Mouse (Mus musculus) CD4-positive, CD25-positive, alpha-beta regulatory T cell, adult 2 months (primary cell): Measurements from ENCODE around the gene Trip11.

Source experiments
- DNase-seq: peaks from one replicate; pipeline ENCODE4 v3.0.0-alpha.2; 2012; ENCODE audit warnings: low read depth, low spot score

Trip11 gene

DNA sequence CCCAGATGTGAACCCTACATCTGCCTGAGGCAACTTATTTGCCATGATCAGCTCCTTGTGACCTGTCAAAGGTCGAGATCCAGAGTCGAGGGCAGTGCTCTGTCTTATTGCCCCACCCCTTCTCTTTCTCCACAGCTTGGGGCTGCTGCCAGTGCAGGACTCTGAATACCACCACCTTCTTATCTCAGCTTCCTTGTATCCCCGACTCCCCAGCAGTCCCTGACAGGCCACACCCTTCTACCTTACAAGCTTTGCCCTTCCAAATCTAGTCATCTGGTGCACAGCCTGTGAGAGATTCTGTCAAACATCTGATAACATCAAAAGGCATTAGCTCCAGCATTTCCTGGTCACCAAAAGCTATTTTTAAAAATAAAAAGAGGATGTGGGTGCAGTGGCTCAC, 91.5 kb downstream of the Trip11 start:
- DNase-seq: no peak

DNA sequence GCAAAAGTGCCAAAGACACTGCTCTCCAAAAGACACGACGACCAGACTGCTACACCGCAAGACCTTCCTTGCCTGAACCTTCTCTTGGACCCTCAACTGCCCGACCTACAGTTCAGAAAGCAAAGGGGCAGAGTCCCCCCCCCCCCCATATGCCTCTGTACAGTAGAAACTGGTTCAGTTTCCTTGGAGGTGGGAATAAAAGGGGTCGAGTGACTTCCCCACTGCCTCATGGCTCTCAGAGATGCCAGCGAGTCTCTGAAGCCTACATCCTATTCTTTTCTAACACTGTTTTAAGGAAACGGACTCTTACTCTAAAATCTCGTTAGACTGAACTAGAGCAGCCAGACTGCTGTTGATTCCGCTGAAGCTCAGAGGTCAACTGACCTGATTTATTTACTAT, 93.5 kb downstream of the Trip11 start:
- no peak for DNase-seq

DNA sequence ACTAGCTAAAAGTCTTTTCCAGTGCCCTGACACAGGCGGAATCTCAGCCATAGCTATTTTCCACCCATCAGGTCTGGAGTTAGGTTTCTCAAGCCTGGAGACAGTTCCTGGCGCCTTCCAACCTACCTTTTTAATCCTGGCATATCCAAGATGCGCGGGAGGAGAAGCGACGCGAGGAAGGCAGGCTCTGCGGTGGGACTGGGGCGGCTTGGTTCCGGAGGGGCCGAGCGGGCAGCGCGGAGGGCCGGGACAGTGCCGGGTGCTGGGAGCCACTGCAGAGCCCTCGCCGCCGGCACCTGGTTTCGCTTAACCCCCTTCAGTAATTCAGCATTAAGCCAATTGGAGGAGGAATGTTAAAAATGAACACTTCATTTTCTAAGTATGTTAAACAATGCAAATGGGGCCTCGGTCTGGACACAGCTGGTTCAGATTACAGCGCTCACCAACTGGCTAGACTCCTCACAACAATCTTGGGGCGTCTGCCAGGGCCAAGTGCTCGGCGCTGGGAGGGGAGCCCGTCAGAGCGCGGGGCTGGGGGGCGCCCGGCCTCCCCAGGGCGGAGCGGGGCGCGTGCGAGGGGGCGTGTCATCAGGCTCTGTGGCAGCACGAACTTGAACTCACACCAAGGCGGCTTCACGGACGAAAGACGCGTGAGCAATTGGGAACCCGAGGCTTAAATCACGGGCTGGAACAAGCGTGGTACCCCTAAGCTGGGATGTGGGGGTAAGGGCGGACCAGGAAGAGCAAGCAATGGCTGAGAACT, 94.3 kb downstream of the Trip11 start, which contains the start of gene Fbln5:
Fbln5 (minus strand) TSS at position 448 of the 763 bp plus-strand sequence.
- peak; percentile 20 for DNase-seq

DNA sequence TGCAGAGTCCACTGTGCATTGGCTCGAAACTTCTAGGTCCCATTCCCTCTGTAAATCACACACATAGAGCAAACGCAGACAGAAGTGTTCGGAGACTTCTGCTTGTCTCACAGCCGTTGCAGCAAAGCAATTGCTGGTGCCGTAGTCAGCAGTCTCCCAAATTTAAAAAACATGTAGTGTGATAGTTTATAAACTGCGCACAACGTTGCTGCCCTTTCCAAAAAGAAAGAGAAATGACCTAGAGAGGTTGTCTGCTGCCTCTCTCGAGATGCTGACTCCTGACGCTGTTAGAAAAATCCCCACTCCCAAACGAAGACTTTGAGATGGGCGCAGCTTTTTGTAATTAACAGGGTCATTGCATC, 94.8 kb downstream of the Trip11 start:
- no peak for DNase-seq

DNA sequence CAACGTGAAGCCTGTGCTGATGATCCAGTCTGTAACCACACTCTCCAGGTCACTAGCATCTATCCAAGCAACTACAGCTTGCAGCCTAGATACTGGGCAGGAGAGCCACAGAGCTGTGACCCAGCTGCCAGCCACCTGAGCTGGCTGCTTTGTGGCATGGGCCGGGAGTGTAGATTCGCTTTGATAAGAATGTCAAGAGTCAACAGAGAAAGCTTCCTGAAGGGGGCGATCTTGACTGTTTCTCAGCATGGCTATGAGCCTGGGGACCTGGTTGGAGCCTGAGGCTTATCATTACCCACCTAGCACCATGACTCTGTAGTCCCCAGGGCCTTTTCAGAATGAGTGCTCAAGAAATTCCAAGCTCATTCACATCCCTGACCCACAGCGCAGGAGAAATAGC, 96.3 kb downstream of the Trip11 start:
- peak; percentile 53 for DNase-seq

DNA sequence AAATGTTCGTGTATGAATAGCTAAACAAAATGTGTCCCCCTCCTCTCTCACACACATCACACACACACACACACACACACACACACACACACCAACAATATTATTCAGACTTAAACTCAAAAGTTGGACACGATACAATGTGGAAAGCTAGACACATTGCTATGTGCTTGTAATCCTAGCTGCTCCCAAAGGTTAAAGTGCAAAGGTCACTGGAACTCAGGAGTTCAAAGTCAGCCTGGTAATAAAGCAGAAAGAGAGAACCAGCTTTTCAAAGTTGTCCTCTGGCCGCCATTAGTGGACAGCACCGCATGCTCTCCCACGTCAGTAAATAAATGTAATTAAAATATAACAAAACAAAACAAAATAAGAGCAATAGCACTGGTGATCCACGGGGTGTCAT, 97.3 kb downstream of the Trip11 start:
- DNase-seq: no peak

DNA sequence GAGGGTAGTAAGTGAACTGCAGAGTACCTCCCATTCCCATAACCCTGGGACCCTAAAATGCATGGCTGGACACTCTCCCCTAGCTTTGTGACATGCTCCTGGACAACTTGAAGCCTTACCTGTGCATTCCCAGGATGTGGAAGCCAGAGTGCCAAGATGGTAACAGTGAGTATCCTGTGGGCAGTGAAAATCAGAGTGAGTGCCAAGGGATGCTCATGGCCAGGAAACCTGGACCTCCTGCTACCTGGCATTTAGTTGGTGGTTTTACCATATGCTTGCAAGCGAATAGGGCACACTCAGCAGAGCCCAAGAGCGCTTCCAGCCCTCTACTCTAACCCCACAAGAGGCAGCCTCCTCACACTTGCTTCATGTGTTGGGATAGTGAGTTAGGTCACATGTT, 98.6 kb downstream of the Trip11 start:
- no peak for DNase-seq

DNA sequence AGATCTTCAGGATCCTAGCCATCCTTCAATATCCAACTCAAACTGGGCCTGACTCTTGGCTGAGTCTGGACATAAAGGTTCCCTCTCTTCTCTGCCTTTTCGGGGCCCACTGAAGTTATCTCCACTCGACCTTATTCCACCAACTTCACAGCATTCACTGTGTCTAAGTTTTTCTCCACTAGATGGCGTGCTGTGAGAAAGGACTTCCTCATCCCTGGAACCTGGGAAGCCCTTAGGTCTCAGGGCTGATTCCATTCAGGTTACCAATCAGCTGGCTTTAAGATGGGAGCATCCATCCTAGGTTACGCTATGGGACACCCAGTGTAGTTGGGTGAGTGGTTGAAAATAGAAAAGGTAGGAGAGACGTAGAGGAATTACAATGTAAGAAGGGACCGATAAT, 101.9 kb downstream of the Trip11 start:
- DNase-seq: peak; percentile 50

DNA sequence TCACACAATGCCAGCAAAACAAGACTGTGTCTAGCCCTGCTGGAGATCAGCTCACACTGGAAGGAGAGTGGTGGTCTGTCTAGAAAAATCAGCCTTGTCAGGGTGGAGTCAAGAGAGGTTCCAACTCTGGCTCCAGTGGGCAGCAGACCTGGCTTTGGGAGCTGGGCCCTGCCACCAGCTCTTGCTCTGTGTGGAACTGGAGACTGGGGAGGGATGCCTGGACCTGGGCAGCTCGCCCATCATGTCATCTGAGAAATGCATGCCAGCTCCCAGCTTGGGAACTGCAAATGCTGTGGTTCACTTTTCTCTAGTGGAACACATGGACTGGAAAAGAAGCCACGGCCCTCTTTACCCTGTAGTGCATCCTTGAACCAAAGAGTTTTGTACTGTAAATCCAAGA, 102.6 kb downstream of the Trip11 start:
- no peak for DNase-seq

DNA sequence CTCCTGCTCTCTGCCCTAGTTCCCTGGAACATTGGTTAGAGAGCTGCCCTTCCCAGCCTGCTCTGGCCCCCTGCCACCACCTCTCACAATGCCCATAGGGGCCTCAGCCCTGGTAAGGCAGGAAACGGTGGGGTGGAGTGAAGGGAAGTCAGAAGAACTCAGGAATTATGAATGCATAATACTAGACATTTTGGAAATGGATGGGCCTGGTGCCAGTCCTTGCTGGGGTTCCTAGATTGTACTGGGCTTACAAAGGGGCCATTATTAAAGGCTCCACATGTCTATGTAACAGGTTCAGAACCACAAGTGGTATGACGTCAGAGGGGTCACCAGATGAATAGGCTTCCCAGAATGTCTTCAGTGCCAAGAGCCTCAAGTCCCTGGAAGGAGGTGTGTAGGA, 105.7 kb downstream of the Trip11 start:
- DNase-seq: no peak

DNA sequence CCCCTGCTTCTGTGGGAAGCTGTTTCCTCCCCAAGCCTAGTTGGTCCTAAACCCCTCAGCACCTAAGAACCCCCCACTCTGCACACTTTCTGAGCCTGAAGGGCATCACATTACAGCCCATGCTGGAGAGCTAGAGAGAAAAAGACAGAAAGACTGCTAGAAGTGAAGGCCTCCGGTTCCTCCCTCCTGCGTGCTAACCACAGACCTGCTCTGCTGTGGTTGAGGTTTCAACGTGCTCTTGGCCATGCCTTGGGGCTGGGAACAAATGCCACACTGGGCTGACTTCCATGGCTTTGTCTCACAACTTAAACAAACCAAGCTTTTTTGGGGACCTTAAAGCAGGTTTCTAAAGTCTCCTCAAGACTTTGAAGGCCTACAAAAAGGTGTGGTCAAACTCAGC, 110.6 kb downstream of the Trip11 start:
- DNase-seq: no peak

DNA sequence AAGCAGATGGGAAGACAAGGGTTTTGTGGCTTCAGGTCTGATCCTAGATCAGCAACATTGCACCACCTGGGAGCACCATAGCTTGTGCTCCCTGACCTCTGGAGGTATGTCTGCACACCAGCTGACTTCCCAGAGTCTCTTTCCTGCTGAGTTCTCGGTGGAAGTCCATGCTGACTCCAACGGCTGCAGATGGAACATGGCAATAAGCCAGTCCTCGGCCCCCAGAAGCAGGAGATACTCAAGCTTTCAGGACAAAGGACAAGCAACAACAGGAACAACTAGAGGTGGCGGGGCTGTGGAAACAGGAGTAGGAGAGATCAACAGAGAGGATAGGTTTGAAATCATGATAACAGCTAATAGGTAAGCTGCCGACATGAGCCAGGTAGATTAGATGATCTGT, 111.3 kb downstream of the Trip11 start:
- no peak for DNase-seq

DNA sequence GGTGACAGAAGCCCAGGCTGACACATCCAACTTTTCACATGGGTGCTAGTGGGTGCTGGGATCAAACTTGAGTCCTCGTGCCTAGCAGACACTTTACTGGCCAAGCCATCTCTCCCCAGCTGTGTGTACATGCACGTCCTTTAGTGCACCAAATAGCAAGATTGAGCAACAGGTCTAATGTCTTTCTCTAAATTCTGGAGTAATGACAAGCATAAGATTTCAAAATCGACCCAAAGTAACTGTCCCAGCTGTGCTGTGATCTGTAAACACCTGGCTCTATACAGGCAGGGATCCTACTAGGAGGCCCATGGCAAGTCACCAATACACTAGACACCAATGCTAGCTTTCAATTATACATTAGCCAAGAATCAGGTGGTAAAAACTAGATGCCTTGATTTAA, 112.0 kb downstream of the Trip11 start:
- DNase-seq: no peak

DNA sequence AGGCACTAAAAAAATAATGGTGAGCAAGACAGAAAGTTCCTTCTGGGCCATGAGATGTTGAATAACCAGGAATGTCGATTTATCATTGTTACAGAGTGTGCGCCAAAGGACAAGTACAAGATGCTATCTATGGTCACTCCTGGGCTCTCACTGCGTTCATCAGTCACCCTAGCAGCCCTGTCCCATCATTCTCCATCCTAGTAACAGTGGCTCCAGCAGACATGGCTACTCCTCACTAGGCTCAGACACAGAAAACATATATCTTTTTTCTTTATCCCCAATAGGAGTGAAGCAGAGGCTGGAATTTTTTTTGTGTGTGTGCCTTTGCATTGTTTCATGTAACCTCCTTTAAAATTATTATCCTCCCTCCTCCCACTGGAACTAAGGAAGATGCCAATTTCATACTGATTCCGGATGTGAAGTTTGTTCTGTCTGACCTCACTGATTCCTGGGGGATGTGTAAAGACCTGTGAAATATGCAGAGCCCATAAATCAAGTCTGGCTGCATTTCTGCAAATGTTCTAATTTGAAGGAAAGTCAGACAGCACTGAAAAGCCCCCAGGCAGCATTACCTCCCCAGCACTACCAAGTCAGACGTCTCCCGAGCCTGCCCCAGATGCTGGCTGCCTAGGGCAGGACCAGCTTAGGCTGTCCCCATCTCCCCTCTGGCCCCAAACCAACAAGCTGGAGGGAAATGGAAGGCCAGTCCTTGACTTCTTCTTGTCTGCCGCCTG, 114.7 kb downstream of the Trip11 start:
- DNase-seq: no peak

DNA sequence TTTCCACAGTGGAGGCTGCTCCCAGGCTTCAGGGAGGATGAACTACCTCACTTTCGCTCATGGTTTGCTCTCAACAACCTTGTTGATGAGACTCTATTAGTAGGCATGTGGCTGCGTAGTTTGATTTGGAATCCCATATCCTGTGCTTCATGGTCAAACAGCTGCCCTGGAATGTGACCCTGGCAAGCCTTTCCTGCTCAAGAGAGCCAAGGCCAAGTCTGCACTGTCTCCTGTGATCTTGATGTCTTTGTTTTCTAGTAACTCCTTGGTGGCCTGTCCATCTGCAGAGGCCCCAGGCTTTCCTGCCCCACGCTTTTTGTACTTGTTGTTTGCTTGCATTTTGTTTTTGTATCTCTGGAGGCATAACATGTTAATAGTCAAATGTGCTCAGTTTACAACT, 118.6 kb downstream of the Trip11 start:
- no peak for DNase-seq

DNA sequence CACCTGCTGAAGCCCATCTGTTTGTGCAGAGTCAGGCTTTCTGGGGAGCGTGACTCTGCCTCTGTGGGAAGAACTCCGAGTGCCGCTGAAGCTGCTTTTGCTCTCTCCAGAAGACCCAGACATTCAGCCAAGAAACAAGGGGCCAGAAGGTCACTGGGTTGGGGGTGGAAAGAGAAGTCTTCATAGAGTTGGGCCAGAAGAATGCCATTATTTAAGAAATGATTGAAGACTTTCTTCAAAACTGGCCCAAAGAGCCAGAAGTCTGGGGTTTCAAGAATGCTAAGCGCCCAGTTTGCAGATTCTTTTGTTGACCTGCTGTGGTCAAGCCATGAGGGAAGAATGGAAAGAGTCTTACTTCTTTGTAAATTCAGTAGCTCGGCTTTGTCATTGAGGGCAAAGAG, 119.8 kb downstream of the Trip11 start:
- DNase-seq: no peak

DNA sequence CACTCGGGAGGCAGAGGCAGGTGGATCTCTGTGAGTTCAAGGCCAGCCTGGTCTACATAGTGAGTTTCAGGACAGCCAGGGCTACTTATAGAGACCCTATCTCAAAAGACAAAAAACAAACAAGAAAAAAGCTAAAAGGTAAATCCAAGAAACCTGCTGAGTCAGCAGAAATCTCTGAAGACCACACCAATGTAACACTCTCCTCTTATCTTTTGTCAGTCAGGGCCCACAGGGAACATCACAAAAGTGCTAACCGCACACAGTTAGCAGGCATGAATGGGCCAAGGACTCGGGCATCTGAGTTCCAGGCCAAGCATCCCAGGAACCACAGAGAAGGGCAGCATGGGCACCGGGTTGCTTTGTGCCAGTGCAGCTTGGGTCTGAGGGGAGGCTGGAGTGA, 120.4 kb downstream of the Trip11 start:
- no peak for DNase-seq

DNA sequence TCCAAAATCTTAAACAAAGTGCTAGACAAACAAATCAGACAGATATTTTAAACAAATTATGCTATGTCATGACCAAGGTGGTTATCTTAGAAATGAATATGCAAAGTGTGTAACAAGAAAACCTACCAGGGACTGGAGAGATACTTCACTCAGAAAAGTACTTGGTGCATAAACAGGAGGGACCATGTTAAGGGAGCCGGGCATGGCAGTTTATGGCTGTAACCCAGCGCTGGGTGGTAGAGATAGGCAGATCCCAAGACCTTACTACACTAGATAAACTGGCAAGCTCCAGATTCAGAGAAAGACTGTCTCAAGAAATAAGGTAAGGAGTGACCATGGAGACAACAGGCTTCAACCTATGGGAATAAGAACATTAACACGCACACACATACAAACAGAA, 123.3 kb downstream of the Trip11 start:
- DNase-seq: no peak

DNA sequence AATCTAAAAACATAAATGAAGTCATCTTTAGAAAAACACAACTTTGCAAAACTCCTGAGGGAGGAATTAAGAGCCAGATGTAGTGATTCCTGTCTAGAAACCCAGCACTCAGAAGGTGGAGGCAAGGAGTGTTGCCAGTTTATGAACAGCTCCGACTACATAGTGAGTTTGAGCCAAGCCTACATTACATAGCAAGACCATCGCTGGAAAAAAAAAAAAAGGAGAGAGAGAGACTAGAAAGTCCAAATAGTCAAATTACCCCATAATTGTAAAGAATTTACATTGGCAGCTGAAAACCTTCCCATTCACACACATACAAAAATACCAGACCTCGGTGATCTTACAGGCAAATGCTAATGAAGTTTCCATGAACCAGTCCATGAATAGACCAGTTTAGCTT, 123.8 kb downstream of the Trip11 start:
- no peak for DNase-seq
